Mouse (Mus musculus): Measurements from ENCODE around the gene Med24.

DNA sequence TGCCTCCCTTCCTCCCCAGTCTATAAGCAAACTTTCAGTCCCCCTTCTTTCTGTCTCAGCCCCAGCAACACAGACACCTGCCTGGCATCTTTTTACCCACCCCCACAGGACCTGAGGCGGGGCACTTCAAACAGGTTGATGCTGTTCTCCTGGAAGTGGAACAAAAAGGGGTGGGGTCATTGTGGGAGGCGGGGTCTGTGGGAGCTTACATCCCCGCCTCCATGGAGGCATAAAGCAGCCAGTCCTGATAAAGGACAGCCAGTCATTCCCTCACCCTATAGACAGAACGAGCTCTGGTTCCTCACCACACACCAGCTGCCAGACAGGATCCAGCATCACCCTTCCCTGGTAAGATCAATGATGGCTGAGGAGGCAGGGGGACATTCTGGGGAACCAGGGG lies 65.1 kb downstream of the Med24 start, which contains the start of gene Gsdma:
- TF ChIP-seq GATA1 (IDR thresholded peaks at IDR 0.05; ENCODE audit: borderline replicate concordance, low read length): no peak
- TF ChIP-seq FLI1 (IDR thresholded peaks at IDR 0.05; ENCODE audit: low read length): no peak

Data from megakaryocyte, embryonic 14.5 days (primary cell).